Mouse (Mus musculus) liver, adult 2 months (tissue): ENCODE measurements at regions not wholly inside any gene's neighbourhood (a gene's known extent, or its start where the extent isn't known, plus 50 kb on each side); places are given as distances from the start of the nearest gene placed in this dataset.

Source experiments
- CTCF ChIP-seq: fragments of 200-500 bp; IDR thresholded peaks from 2 replicates; pipeline ENCODE4 v1.5.1; 2011; ENCODE audit warnings: low read depth, low read length, control low read depth
- POLR2A ChIP-seq: fragments of 200-500 bp; IDR thresholded peaks from 2 replicates; pipeline ENCODE4 v1.6.1; 2011; ENCODE audit warnings: low read length, control low read depth; ENCODE audit not compliant: insufficient read depth; ENCODE audit errors: extremely low read depth

DNA sequence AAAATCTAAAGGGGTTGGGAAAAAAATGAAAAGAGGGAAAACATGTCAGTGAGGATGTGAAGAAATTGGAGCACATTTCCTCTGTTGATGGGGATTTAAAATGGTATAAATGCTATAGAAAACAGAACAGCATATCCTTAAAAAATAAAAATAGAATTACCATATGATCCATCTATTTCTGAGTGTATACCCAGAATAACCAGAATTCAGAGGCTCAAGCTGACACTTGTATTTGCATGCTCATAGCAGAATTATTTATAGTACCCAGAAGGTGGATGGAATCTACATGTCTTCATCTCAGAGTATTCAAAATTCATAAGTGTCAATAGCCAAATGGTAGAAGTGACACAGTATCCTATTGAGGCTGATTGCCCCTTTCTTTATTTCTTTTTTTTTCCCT lies 99.9 kb upstream of the Kcna3 start:
- TF ChIP-seq CTCF (no peak), POLR2A (no peak)
